Mouse (Mus musculus) olfactory bulb, adult 2 months (tissue): ENCODE data around the gene Kcns1. TPM values are rescaled to one million over a fixed set of nuclear protein-coding genes. Genes with fewer than 3 reads are reported as not detected.
"Not testable (repeated sequence)": the region's sequence is repeated elsewhere in the genome, so short reads cannot be mapped to it uniquely, and the experiment has no call there.

ENCODE experiments used
- H3K27ac ChIP-seq: fragments of 200-500 bp; 2 replicates; pipeline ENCODE4 v1.5.1; 2012; ENCODE audit warnings: low read depth, low read length; ENCODE audit not compliant: insufficient read depth
- H3K4me1 ChIP-seq: fragments of 200-500 bp; 2 replicates; pipeline ENCODE4 v1.6.1; 2012; ENCODE audit warnings: low read length; ENCODE audit not compliant: control insufficient read depth, insufficient read depth
- H3K4me3 ChIP-seq: fragments of 200-500 bp; 2 replicates; pipeline ENCODE4 v1.5.1; 2012; ENCODE audit warnings: mild to moderate bottlenecking, low read depth, low read length, moderate library complexity; ENCODE audit not compliant: insufficient read depth
- CTCF ChIP-seq: fragments of 200-500 bp; IDR thresholded peaks from 2 replicates; pipeline ENCODE4 v1.5.1; 2012; ENCODE audit warnings: low read depth, mild to moderate bottlenecking, low read length, moderate library complexity; ENCODE audit not compliant: insufficient read depth
- POLR2A ChIP-seq: fragments of 200-500 bp; IDR thresholded peaks from 2 replicates; pipeline ENCODE4 v1.6.1; 2012; ENCODE audit warnings: mild to moderate bottlenecking, low read depth, low read length, moderate library complexity; ENCODE audit not compliant: insufficient read depth
- WGBS: fragments of 180-500 bp; shearing (Covaris S2); methylation state at CpG from one replicate; pipeline ENCODE4 v1.1.7; 2018; 5-methylcytosine and 5-hydroxymethylcytosine counted together
- polyA plus RNA-seq: library from polyadenylated mRNA; stranded (reverse); fragments of >200 nt; gene quantifications from 2 replicates; pipeline ENCODE4 v1.2.4, GENCODE M21; 2012; ENCODE audit warnings: low replicate concordance; ENCODE audit not compliant: missing spikeins, insufficient read depth, insufficient read length

Gene Kcns1
- not detected in 2 replicates for polyA plus RNA-seq

GRCm38 (mm10) chr2:164170902-164171301 is at the start of gene Kcns1:
Gene Kcns1, minus strand, starts transcription at chr2:164171113.
- H3K27ac ChIP-seq: no peak within 1 kb of the TSS
- WGBS: under 1% methylated on average over 29 of the region's 29 CpGs

GRCm38 (mm10) chr2:164219295-164219694 is 48.4 kb upstream of the Kcns1 start:
- Histone ChIP-seq H3K4me3 (no peak overlapping the region), H3K27ac (no peak overlapping the region), H3K4me1 (no peaks in the 10 kb centered on the region)
- 91% methylated on average over 9 of the region's 9 CpGs for WGBS
- no peak for TF ChIP-seq POLR2A
- no peak for TF ChIP-seq CTCF

More at GRCm38 (mm10) chr2:164170902-164171301, at the start of gene Kcns1:
- H3K4me3 ChIP-seq: peak within 1 kb of the TSS; percentile 32
- H3K4me1 ChIP-seq: peaks cover 18% of the 10 kb centered on the region; the same call in 1 of the 2 replicates
- no peak for TF ChIP-seq POLR2A
- TF ChIP-seq CTCF: no peak

GRCm38 (mm10) chr2:164212711-164213110 is 41.8 kb upstream of the Kcns1 start:
- no peak for TF ChIP-seq CTCF
- no peak for TF ChIP-seq POLR2A
- no peak overlapping the region for H3K27ac ChIP-seq
- WGBS: 80% methylated on average over 5 of the region's 5 CpGs
- H3K4me3 ChIP-seq: no peak overlapping the region
- no peaks in the 10 kb centered on the region for H3K4me1 ChIP-seq

- Histone ChIP-seq H3K27ac (no peak overlapping the region), H3K4me1 (no peaks in the 10 kb centered on the region), H3K4me3 (no peak overlapping the region)
- 72% methylated on average over 4 of the region's 4 CpGs for WGBS
- no peak for TF ChIP-seq POLR2A
- TF ChIP-seq CTCF: no peak
Observed at GRCm38 (mm10) chr2:164210892-164211291, 40.0 kb upstream of the Kcns1 start.

- Histone ChIP-seq H3K4me3 (no peak overlapping the region), H3K27ac (no peak overlapping the region), H3K4me1 (no peaks in the 10 kb centered on the region)
- 84% methylated on average over 4 of the region's 4 CpGs for WGBS
- TF ChIP-seq CTCF (no peak), POLR2A (no peak)
Observed at GRCm38 (mm10) chr2:164206676-164207075, 35.8 kb upstream of the Kcns1 start.

GRCm38 (mm10) chr2:164206011-164206410 is 35.1 kb upstream of the Kcns1 start:
- WGBS: 92% methylated on average over 10 of the region's 10 CpGs
- not testable (repeated sequence) for H3K27ac ChIP-seq, H3K4me1 ChIP-seq, H3K4me3 ChIP-seq

- Histone ChIP-seq H3K4me1 (no peaks in the 10 kb centered on the region), H3K4me3 (no peak within 1 kb of the TSS), H3K27ac (no peak within 1 kb of the TSS)
- TF ChIP-seq POLR2A (no peak), CTCF (no peak)
- WGBS: 85% methylated on average over 20 of the region's 20 CpGs
Observed at GRCm38 (mm10) chr2:164199626-164200327, 28.9 kb upstream of the Kcns1 start, which contains the start of gene Wfdc15a. Gene Wfdc15a, minus strand, starts transcription at chr2:164200130.

GRCm38 (mm10) chr2:164196700-164196990 is 25.7 kb upstream of the Kcns1 start:
- no peak for TF ChIP-seq CTCF
- no peak for TF ChIP-seq POLR2A
- 86% methylated on average over 5 of the region's 5 CpGs for WGBS

GRCm38 (mm10) chr2:164195971-164196699 is 25.2 kb upstream of the Kcns1 start:
- no peaks in the 10 kb centered on the region for H3K4me1 ChIP-seq
- H3K27ac ChIP-seq: no peak overlapping the region
- WGBS: 92% methylated on average over 5 of the region's 5 CpGs
- H3K4me3 ChIP-seq: no peak overlapping the region
- no peak for TF ChIP-seq CTCF
- TF ChIP-seq POLR2A: no peak

More at GRCm38 (mm10) chr2:164196700-164196990, 25.7 kb upstream of the Kcns1 start:
- H3K4me3 ChIP-seq: no peak overlapping the region
- H3K27ac ChIP-seq: no peak overlapping the region
- no peaks in the 10 kb centered on the region for H3K4me1 ChIP-seq
